Mouse (Mus musculus) testis, adult 2 months (tissue): ENCODE data around the gene Hoxd9.

Experiments used
- CTCF ChIP-seq: fragments of 200-500 bp; IDR thresholded peaks from 2 replicates; pipeline ENCODE4 v1.5.1; 2012; ENCODE audit warnings: low read depth, mild to moderate bottlenecking, inconsistent platforms, low read length, moderate library complexity; ENCODE audit not compliant: control insufficient read depth, insufficient read depth, insufficient replicate concordance
- POLR2A ChIP-seq: fragments of 200-500 bp; IDR thresholded peaks from 2 replicates; pipeline ENCODE4 v1.6.1; 2012; ENCODE audit warnings: low read depth, mild to moderate bottlenecking, inconsistent platforms, low read length, moderate library complexity; ENCODE audit not compliant: control insufficient read depth

DNA sequence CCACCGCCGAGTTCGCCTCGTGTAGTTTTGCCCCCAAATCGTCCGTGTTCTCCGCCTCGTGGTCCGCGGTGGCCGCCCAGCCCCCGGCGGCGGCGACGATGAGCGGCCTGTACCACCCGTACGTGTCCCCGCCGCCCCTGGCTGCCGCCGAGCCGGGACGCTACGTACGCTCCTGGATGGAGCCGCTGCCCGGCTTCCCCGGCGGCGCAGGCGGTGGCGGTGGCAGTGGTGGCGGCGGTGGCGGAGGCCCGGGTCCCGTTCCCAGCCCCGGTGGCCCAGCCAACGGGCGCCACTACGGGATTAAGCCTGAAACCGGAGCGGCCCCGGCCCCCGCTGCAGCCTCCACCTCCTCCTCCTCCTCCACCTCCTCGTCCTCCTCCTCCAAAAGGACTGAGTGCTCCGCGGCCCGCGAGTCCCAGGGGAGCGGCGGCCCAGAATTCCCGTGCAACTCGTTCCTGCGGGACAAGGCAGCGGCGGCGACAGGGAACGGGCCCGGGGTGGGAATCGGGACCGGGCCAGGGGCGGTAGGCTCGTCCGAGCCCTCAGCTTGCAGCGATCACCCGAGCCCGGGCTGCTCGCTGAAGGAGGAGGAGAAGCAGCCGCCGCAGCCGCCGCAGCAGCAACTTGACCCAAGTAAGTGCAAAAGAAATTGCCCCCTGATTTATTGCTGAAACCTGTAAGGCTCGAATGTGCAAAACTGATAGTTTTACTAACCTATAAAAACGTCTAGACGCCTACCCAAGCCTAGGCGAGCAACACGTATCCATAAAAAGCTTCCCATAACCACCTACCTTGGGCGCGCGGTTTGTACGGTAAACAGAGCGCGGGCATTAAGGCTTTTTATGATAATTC, 900 bp downstream of the Hoxd9 start:
- TF ChIP-seq CTCF, result no peak
- TF ChIP-seq POLR2A, result no peak
